Mouse (Mus musculus) spleen, adult 2 months (tissue): ENCODE measurements around the gene Angel2. TPM values are rescaled to one million over a fixed set of nuclear protein-coding genes. Genes with fewer than 3 reads are reported as not detected.

Source experiments
- DNase-seq, 2 experiments: peaks; one replicate each; pipeline versions ENCODE4 v3.0.0 to v3.0.0-alpha.2; 2012 to 2021; ENCODE audit warnings: low spot score in 2 of 2, low read depth in 1 of 2
- H3K27ac ChIP-seq: fragments of 200-500 bp; 2 replicates; pipeline ENCODE4 v1.5.1; 2012; ENCODE audit warnings: low read length, inconsistent platforms; ENCODE audit not compliant: insufficient read depth
- H3K27me3 ChIP-seq: fragments of 200-500 bp; 2 replicates; pipeline ENCODE4 v1.6.1; 2012; ENCODE audit warnings: mild to moderate bottlenecking, moderate library complexity, low read length, inconsistent platforms; ENCODE audit not compliant: control insufficient read depth, insufficient read depth
- H3K36me3 ChIP-seq: fragments of 200-500 bp; 2 replicates; pipeline ENCODE4 v1.6.1; 2012; ENCODE audit warnings: mild to moderate bottlenecking, low read length, inconsistent platforms; ENCODE audit not compliant: control insufficient read depth, insufficient read depth
- H3K4me1 ChIP-seq: fragments of 200-500 bp; 2 replicates; pipeline ENCODE4 v1.6.1; 2011; ENCODE audit warnings: inconsistent platforms; ENCODE audit not compliant: control insufficient read depth, insufficient read depth, insufficient read length
- H3K4me3 ChIP-seq: fragments of 200-500 bp; 2 replicates; pipeline ENCODE4 v1.5.1; 2011; ENCODE audit warnings: mild to moderate bottlenecking, inconsistent platforms; ENCODE audit not compliant: insufficient read depth, insufficient read length; ENCODE audit errors: extremely low read depth
- CTCF ChIP-seq: fragments of 200-500 bp; IDR thresholded peaks from 2 replicates; pipeline ENCODE4 v1.5.1; 2011; ENCODE audit warnings: mild to moderate bottlenecking, inconsistent platforms; ENCODE audit not compliant: insufficient read depth, insufficient read length, insufficient replicate concordance; ENCODE audit errors: extremely low read depth
- POLR2A ChIP-seq: fragments of 200-500 bp; IDR thresholded peaks from 2 replicates; pipeline ENCODE4 v1.6.1; 2011; ENCODE audit warnings: low read depth, low read length, inconsistent platforms
- WGBS: fragments of 180-500 bp; shearing (Covaris S2); methylation state at CpG from one replicate; pipeline ENCODE4 v1.1.7; 2018; 5-methylcytosine and 5-hydroxymethylcytosine counted together
- polyA plus RNA-seq: library from polyadenylated mRNA; depleted of rRNA; stranded (reverse); fragments of >200 nt; gene quantifications from 2 replicates; pipeline ENCODE4 v1.2.3, GENCODE M21; 2012

Gene Angel2
- polyA plus RNA-seq, 1 experiment = 20.2 TPM

- Histone ChIP-seq H3K4me3 (no peak overlapping the region), H3K27ac (no peak overlapping the region), H3K27me3 (no peaks in the 10 kb centered on the region), H3K4me1 (peaks cover 7% of the 10 kb centered on the region; the same call in 1 of the 2 replicates), H3K36me3 (no peaks in the 10 kb centered on the region)
- TF ChIP-seq CTCF = no peak
- WGBS = 72% methylated on average over 1 of the region's 1 CpGs
- no peak for DNase-seq
Observed at GRCm38 (mm10) chr1:190912623-190913022, 12.3 kb upstream of the Angel2 start.

DNA sequence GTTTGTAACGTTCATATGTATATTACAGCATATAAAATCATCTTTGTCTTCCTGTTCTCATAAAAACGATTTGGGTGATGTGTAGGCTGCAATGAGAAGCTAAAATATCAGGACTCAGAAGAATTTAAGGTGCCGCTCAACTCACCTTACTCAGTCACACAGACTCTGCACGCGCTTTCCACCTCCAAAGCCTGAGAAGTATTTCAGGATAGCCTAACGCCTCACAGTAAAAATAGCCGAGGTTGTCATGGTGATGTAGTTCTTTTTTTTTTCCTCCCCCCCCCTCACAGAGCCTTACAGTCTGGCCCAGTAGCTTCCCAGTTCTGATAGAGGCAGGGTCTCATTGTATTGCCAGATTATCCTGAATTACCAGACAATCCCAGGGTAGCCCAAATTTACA lies 6.0 kb upstream of the Angel2 start:
- H3K4me3 ChIP-seq = no peak overlapping the region
- TF ChIP-seq CTCF (no peak), POLR2A (no peak)
- 40% methylated on average over 7 of the region's 7 CpGs for WGBS
- no peaks in the 10 kb centered on the region for H3K4me1 ChIP-seq
- H3K36me3 ChIP-seq = no peaks in the 10 kb centered on the region
- no peak for DNase-seq
- no peaks in the 10 kb centered on the region for H3K27me3 ChIP-seq
- H3K27ac ChIP-seq = no peak overlapping the region

DNA sequence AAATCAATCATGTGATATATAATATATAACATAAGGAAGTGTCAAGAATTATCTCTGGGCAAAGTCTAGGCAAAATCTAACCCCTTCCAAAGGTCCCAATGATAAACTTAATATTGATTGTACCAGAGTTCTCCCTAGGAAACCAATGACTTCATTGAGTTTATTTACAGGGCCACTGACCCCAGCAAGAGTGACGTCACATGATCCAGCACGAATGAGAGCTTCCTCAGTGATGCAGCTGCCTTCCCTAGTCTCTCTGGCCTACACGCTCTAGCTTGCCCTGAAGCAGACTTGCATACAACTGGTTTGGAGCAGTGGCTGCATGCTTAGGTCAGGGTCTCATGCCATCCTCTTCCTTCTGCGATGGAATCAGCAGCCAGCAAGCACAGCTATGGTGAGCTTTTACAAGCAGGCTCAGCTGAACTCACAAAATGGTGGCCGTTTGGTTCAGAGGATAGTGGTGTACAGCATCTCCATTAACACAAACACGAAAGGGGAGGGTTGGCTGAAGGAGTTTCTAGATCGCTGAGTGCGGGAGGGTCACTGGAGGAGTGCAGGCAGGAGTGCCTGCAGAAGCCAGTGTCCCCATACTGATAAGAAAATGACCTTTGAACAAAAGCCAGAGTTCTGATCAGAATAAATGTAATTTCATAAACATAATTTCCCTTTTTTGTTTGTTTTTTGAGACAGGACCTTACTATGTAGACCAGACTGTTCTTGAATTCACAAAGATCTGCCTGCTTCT lies 5.0 kb upstream of the Angel2 start:
- no peak for TF ChIP-seq POLR2A
- TF ChIP-seq CTCF = no peak
- no peaks in the 10 kb centered on the region for H3K27me3 ChIP-seq
- no peaks in the 10 kb centered on the region for H3K36me3 ChIP-seq
- 81% methylated on average over 8 of the region's 8 CpGs for WGBS
- DNase-seq = no peak
- no peak overlapping the region for H3K27ac ChIP-seq
- no peaks in the 10 kb centered on the region for H3K4me1 ChIP-seq
- no peak overlapping the region for H3K4me3 ChIP-seq

GRCm38 (mm10) chr1:190927311-190927710 lies 2.4 kb downstream of the Angel2 start:
- no peaks in the 10 kb centered on the region for H3K27me3 ChIP-seq
- H3K36me3 ChIP-seq = no peaks in the 10 kb centered on the region
- H3K27ac ChIP-seq = no peak overlapping the region
- TF ChIP-seq CTCF (no peak), POLR2A (no peak)
- H3K4me1 ChIP-seq = peaks cover 5% of the 10 kb centered on the region
- 93% methylated on average over 3 of the region's 3 CpGs for WGBS
- DNase-seq = no peak
- H3K4me3 ChIP-seq = no peak overlapping the region

- Histone ChIP-seq H3K4me1 (peaks cover 5% of the 10 kb centered on the region), H3K27me3 (no peaks in the 10 kb centered on the region), H3K36me3 (0 out of 2 replicates have a peak, but pooled peaks cover under 1% of the 10 kb centered on the region), H3K27ac (peak overlapping the region; percentile 31; the same call in 1 of the 2 replicates), H3K4me3 (peak overlapping the region; percentile 63)
- WGBS = 11% methylated on average over 16 of the region's 16 CpGs
- TF ChIP-seq POLR2A (no peak), CTCF (no peak)
- no peak for DNase-seq
Observed at GRCm38 (mm10) chr1:190927751-190928369, 2.9 kb downstream of the Angel2 start.

GRCm38 (mm10) chr1:190928370-190929009 lies 3.6 kb downstream of the Angel2 start:
- Histone ChIP-seq H3K27me3 (no peaks in the 10 kb centered on the region), H3K36me3 (0 out of 2 replicates have a peak, but pooled peaks cover 1% of the 10 kb centered on the region), H3K4me1 (peaks cover 5% of the 10 kb centered on the region), H3K27ac (peak overlapping the region; percentile 97), H3K4me3 (peak overlapping the region; percentile 95)
- peak; percentile 95 to 99 for DNase-seq
- WGBS = under 1% methylated on average over 65 of the region's 79 CpGs
- TF ChIP-seq POLR2A (peak; percentile 76), CTCF (no peak)

- Histone ChIP-seq H3K27ac (peak overlapping the region; percentile 97), H3K4me3 (peak overlapping the region; percentile 95), H3K36me3 (peaks cover 5% of the 10 kb centered on the region), H3K4me1 (peaks cover 5% of the 10 kb centered on the region), H3K27me3 (no peaks in the 10 kb centered on the region)
- WGBS = 2% methylated on average over 27 of the region's 27 CpGs
- DNase-seq = peak; percentile 19 to 26
- TF ChIP-seq CTCF (no peak), POLR2A (no peak)
Observed at GRCm38 (mm10) chr1:190929010-190929695, 4.2 kb downstream of the Angel2 start.
